Mouse (Mus musculus): ENCODE data around the gene Nlrp9c. TPM values are rescaled to one million over a fixed set of nuclear protein-coding genes. Genes with fewer than 3 reads are reported as not detected.
"Not testable (repeated sequence)": the region's sequence is repeated elsewhere in the genome, so short reads cannot be mapped to it uniquely, and the experiment has no call there.

Nlrp9c gene
- total RNA-seq (2017) = not detected in 2 replicates

- not testable (repeated sequence) for ATAC-seq (replicated peaks in 1 of 2; ENCODE audit: insufficient read depth in 1 of 2, low FRiP score in 2 of 2, low TSS enrichment in 1 of 2, low read depth in 1 of 2, poor library complexity in 2 of 2, severe bottlenecking in 2 of 2)
Measured at GRCm38 (mm10) chr7:26403600-26403999, at the start of gene Nlrp9c. TSS of gene Nlrp9c (minus strand) at chr7:26403700.

- ATAC-seq (replicated peaks in 1 of 2; ENCODE audit: insufficient read depth in 1 of 2, low FRiP score in 2 of 2, low TSS enrichment in 1 of 2, low read depth in 1 of 2, poor library complexity in 2 of 2, severe bottlenecking in 2 of 2) = no peak
Measured at GRCm38 (mm10) chr7:26434813-26435212, 31.3 kb upstream of the Nlrp9c start, which contains the start of gene Nlrp4a. TSS of gene Nlrp4a (plus strand) at chr7:26435113.

- not testable (repeated sequence) for ATAC-seq (replicated peaks in 1 of 2; ENCODE audit: insufficient read depth in 1 of 2, low FRiP score in 2 of 2, low TSS enrichment in 1 of 2, low read depth in 1 of 2, poor library complexity in 2 of 2, severe bottlenecking in 2 of 2)
Measured at GRCm38 (mm10) chr7:26391811-26392210, 11.7 kb downstream of the Nlrp9c start.

- not testable (repeated sequence) for ATAC-seq (replicated peaks in 1 of 2; ENCODE audit: insufficient read depth in 1 of 2, low FRiP score in 2 of 2, low TSS enrichment in 1 of 2, low read depth in 1 of 2, poor library complexity in 2 of 2, severe bottlenecking in 2 of 2)
Measured at GRCm38 (mm10) chr7:26391137-26391536, 12.4 kb downstream of the Nlrp9c start.

- not testable (repeated sequence) for ATAC-seq (replicated peaks in 1 of 2; ENCODE audit: insufficient read depth in 1 of 2, low FRiP score in 2 of 2, low TSS enrichment in 1 of 2, low read depth in 1 of 2, poor library complexity in 2 of 2, severe bottlenecking in 2 of 2)
Measured at GRCm38 (mm10) chr7:26386691-26387090, 16.8 kb downstream of the Nlrp9c start.

- no peak for ATAC-seq (replicated peaks in 1 of 2; ENCODE audit: insufficient read depth in 1 of 2, low FRiP score in 2 of 2, low TSS enrichment in 1 of 2, low read depth in 1 of 2, poor library complexity in 2 of 2, severe bottlenecking in 2 of 2)
Measured at GRCm38 (mm10) chr7:26380807-26381206, 22.7 kb downstream of the Nlrp9c start.

- ATAC-seq (replicated peaks in 1 of 2; ENCODE audit: insufficient read depth in 1 of 2, low FRiP score in 2 of 2, low TSS enrichment in 1 of 2, low read depth in 1 of 2, poor library complexity in 2 of 2, severe bottlenecking in 2 of 2) = not testable (repeated sequence)
Measured at GRCm38 (mm10) chr7:26373221-26373620, 30.3 kb downstream of the Nlrp9c start.

GRCm38 (mm10) chr7:26356719-26357118, 46.8 kb downstream of the Nlrp9c start:
- not testable (repeated sequence) for ATAC-seq (replicated peaks in 1 of 2; ENCODE audit: insufficient read depth in 1 of 2, low FRiP score in 2 of 2, low TSS enrichment in 1 of 2, low read depth in 1 of 2, poor library complexity in 2 of 2, severe bottlenecking in 2 of 2)

- ATAC-seq (replicated peaks in 1 of 2; ENCODE audit: insufficient read depth in 1 of 2, low FRiP score in 2 of 2, low TSS enrichment in 1 of 2, low read depth in 1 of 2, poor library complexity in 2 of 2, severe bottlenecking in 2 of 2) = not testable (repeated sequence)
Measured at GRCm38 (mm10) chr7:26352258-26352657, 51.2 kb downstream of the Nlrp9c start.

GRCm38 (mm10) chr7:26350177-26350576, 53.3 kb downstream of the Nlrp9c start:
- ATAC-seq (replicated peaks in 1 of 2; ENCODE audit: insufficient read depth in 1 of 2, low FRiP score in 2 of 2, low TSS enrichment in 1 of 2, low read depth in 1 of 2, poor library complexity in 2 of 2, severe bottlenecking in 2 of 2) = not testable (repeated sequence)

- not testable (repeated sequence) for ATAC-seq (replicated peaks in 1 of 2; ENCODE audit: insufficient read depth in 1 of 2, low FRiP score in 2 of 2, low TSS enrichment in 1 of 2, low read depth in 1 of 2, poor library complexity in 2 of 2, severe bottlenecking in 2 of 2)
Measured at GRCm38 (mm10) chr7:26320361-26320760, 83.1 kb downstream of the Nlrp9c start.

- not testable (repeated sequence) for ATAC-seq (replicated peaks in 1 of 2; ENCODE audit: insufficient read depth in 1 of 2, low FRiP score in 2 of 2, low TSS enrichment in 1 of 2, low read depth in 1 of 2, poor library complexity in 2 of 2, severe bottlenecking in 2 of 2)
Measured at GRCm38 (mm10) chr7:26315809-26316208, 87.7 kb downstream of the Nlrp9c start.

GRCm38 (mm10) chr7:26315194-26315593, 88.3 kb downstream of the Nlrp9c start:
- not testable (repeated sequence) for ATAC-seq (replicated peaks in 1 of 2; ENCODE audit: insufficient read depth in 1 of 2, low FRiP score in 2 of 2, low TSS enrichment in 1 of 2, low read depth in 1 of 2, poor library complexity in 2 of 2, severe bottlenecking in 2 of 2)

- ATAC-seq (replicated peaks in 1 of 2; ENCODE audit: insufficient read depth in 1 of 2, low FRiP score in 2 of 2, low TSS enrichment in 1 of 2, low read depth in 1 of 2, poor library complexity in 2 of 2, severe bottlenecking in 2 of 2) = not testable (repeated sequence)
Measured at GRCm38 (mm10) chr7:26311786-26312185, 91.7 kb downstream of the Nlrp9c start.

- not testable (repeated sequence) for ATAC-seq (replicated peaks in 1 of 2; ENCODE audit: insufficient read depth in 1 of 2, low FRiP score in 2 of 2, low TSS enrichment in 1 of 2, low read depth in 1 of 2, poor library complexity in 2 of 2, severe bottlenecking in 2 of 2)
Measured at GRCm38 (mm10) chr7:26306926-26307325, 96.6 kb downstream of the Nlrp9c start, which contains the start of gene Cyp2a4. TSS of gene Cyp2a4 (plus strand) at chr7:26307169.

- not testable (repeated sequence) for ATAC-seq (replicated peaks in 1 of 2; ENCODE audit: insufficient read depth in 1 of 2, low FRiP score in 2 of 2, low TSS enrichment in 1 of 2, low read depth in 1 of 2, poor library complexity in 2 of 2, severe bottlenecking in 2 of 2)
Measured at GRCm38 (mm10) chr7:26303429-26304166, 99.9 kb downstream of the Nlrp9c start.
